Mouse (Mus musculus): ENCODE results near the gene Zdhhc6. TPM values are rescaled to one million over a fixed set of nuclear protein-coding genes. Genes with fewer than 3 reads are reported as not detected.

Gene Zdhhc6
- polyA plus RNA-seq, 1 experiment from 2014 or later: 49.8 TPM

GRCm38 (mm10) chr19:55332641-55333268 is 16.9 kb upstream of the Zdhhc6 start:
- Histone ChIP-seq H3K9me3 (ENCODE audit: control insufficient read depth, low read length) (no peaks in the 10 kb centered on the region), H3K36me3 (ENCODE audit: control insufficient read depth, insufficient read depth, low read length) (no peaks in the 10 kb centered on the region; the same call in 1 of the 2 replicates), H3K9ac (ENCODE audit: low read length) (no peak overlapping the region), H3K4me2 (replicated peaks; ENCODE audit: low read depth) (no peak overlapping the region), H3K27me3 (ENCODE audit: control insufficient read depth, insufficient read depth, low read length) (no peaks in the 10 kb centered on the region), H3K4me3 (ENCODE audit: low read depth, low read length) (no peak overlapping the region), H3K27ac (replicated peaks) (no peak overlapping the region), H3K4me1 (replicated peaks; ENCODE audit: control insufficient read depth, insufficient read depth) (no peaks in the 10 kb centered on the region)
- 93% methylated on average over 8 of the region's 8 CpGs for WGBS
- TF ChIP-seq CTCF (IDR thresholded peaks at IDR 0.05; ENCODE audit: low read depth) (peak; percentile 96), EP300 (optimal IDR thresholded peaks at IDR 0.05) (no peak)
- peak; percentile 84 for ATAC-seq (ENCODE audit: low FRiP score, low TSS enrichment)
- peak; percentile 66 for DNase-seq (ENCODE audit: low spot score)

GRCm38 (mm10) chr19:55331776-55332175 is 15.9 kb upstream of the Zdhhc6 start:
- Histone ChIP-seq H3K4me2 (replicated peaks; ENCODE audit: low read depth) (no peak overlapping the region), H3K4me3 (ENCODE audit: low read depth, low read length) (no peak overlapping the region), H3K27ac (replicated peaks) (no peak overlapping the region), H3K4me1 (replicated peaks; ENCODE audit: control insufficient read depth, insufficient read depth) (no peaks in the 10 kb centered on the region), H3K9me3 (ENCODE audit: control insufficient read depth, low read length) (no peaks in the 10 kb centered on the region), H3K27me3 (ENCODE audit: control insufficient read depth, insufficient read depth, low read length) (no peaks in the 10 kb centered on the region), H3K36me3 (ENCODE audit: control insufficient read depth, insufficient read depth, low read length) (no peaks in the 10 kb centered on the region; the same call in 1 of the 2 replicates), H3K9ac (ENCODE audit: low read length) (no peak overlapping the region)
- TF ChIP-seq CTCF (IDR thresholded peaks at IDR 0.05; ENCODE audit: low read depth) (no peak), EP300 (optimal IDR thresholded peaks at IDR 0.05) (no peak)
- WGBS: 91% methylated on average over 5 of the region's 5 CpGs
- no peak for DNase-seq (ENCODE audit: low spot score)
- no peak for ATAC-seq (ENCODE audit: low FRiP score, low TSS enrichment)

- no peak for TF ChIP-seq EP300 (optimal IDR thresholded peaks at IDR 0.05)
- no peak for TF ChIP-seq CTCF (IDR thresholded peaks at IDR 0.05; ENCODE audit: low read depth)
- no peaks in the 10 kb centered on the region for H3K27me3 ChIP-seq (ENCODE audit: control insufficient read depth, insufficient read depth, low read length)
- DNase-seq (ENCODE audit: low spot score): no peak
Observed at GRCm38 (mm10) chr19:55327510-55327909, 11.7 kb upstream of the Zdhhc6 start.

DNA sequence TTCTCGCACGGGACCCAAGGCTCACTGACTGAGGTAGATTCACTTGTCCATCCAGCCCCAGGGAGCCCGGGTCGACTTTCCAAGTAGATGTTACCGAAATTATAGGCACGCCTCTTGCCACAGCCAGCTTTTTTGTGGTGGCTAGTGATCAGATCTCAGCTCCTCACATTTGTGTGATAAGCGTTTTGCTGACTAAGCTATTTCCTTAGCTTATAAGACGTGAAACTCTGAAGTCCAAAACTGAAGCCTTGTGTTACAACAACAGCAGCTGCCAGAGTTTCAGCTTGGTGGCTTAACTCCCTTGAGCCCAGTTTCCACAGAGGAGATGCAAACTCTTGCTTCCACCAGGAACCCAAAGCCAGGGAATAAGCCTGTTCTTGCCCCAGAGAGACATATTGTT is 6.8 kb upstream of the Zdhhc6 start:
- Histone ChIP-seq H3K36me3 (ENCODE audit: control insufficient read depth, insufficient read depth, low read length) (no peaks in the 10 kb centered on the region; the same call in 1 of the 2 replicates), H3K4me1 (replicated peaks; ENCODE audit: control insufficient read depth, insufficient read depth) (no peaks in the 10 kb centered on the region; the same call in 1 of the 2 replicates), H3K27ac (replicated peaks) (no peak overlapping the region), H3K9ac (ENCODE audit: low read length) (no peak overlapping the region), H3K4me2 (replicated peaks; ENCODE audit: low read depth) (no peak overlapping the region), H3K4me3 (ENCODE audit: low read depth, low read length) (no peak overlapping the region), H3K9me3 (ENCODE audit: control insufficient read depth, low read length) (no peaks in the 10 kb centered on the region), H3K27me3 (ENCODE audit: control insufficient read depth, insufficient read depth, low read length) (no peaks in the 10 kb centered on the region)
- DNase-seq (ENCODE audit: low spot score) (no peak), ATAC-seq (ENCODE audit: low FRiP score, low TSS enrichment) (no peak)
- 94% methylated on average over 8 of the region's 8 CpGs for WGBS
- TF ChIP-seq CTCF (IDR thresholded peaks at IDR 0.05; ENCODE audit: low read depth): no peak
- TF ChIP-seq EP300 (optimal IDR thresholded peaks at IDR 0.05): no peak

More at GRCm38 (mm10) chr19:55327510-55327909, 11.7 kb upstream of the Zdhhc6 start:
- no peak overlapping the region for H3K4me3 ChIP-seq (ENCODE audit: low read depth, low read length)
- no peaks in the 10 kb centered on the region for H3K4me1 ChIP-seq (replicated peaks; ENCODE audit: control insufficient read depth, insufficient read depth)
- no peaks in the 10 kb centered on the region; the same call in none of the 2 replicates for H3K36me3 ChIP-seq (ENCODE audit: control insufficient read depth, insufficient read depth, low read length)
- H3K9ac ChIP-seq (ENCODE audit: low read length): no peak overlapping the region
- H3K4me2 ChIP-seq (replicated peaks; ENCODE audit: low read depth): no peak overlapping the region
- no peak overlapping the region for H3K27ac ChIP-seq (replicated peaks)
- no peak for ATAC-seq (ENCODE audit: low FRiP score, low TSS enrichment)
- no peaks in the 10 kb centered on the region for H3K9me3 ChIP-seq (ENCODE audit: control insufficient read depth, low read length)
- WGBS: 64% methylated on average over 4 of the region's 4 CpGs

- ATAC-seq (ENCODE audit: low FRiP score, low TSS enrichment) (no peak), DNase-seq (ENCODE audit: low spot score) (no peak)
- Histone ChIP-seq H3K27ac (replicated peaks) (no peak overlapping the region), H3K4me2 (replicated peaks; ENCODE audit: low read depth) (no peak overlapping the region), H3K36me3 (ENCODE audit: control insufficient read depth, insufficient read depth, low read length) (no peaks in the 10 kb centered on the region; the same call in 1 of the 2 replicates), H3K9me3 (ENCODE audit: control insufficient read depth, low read length) (no peaks in the 10 kb centered on the region), H3K4me3 (ENCODE audit: low read depth, low read length) (no peak overlapping the region), H3K27me3 (ENCODE audit: control insufficient read depth, insufficient read depth, low read length) (no peaks in the 10 kb centered on the region), H3K9ac (ENCODE audit: low read length) (no peak overlapping the region), H3K4me1 (replicated peaks; ENCODE audit: control insufficient read depth, insufficient read depth) (no peaks in the 10 kb centered on the region; the same call in 1 of the 2 replicates)
- TF ChIP-seq CTCF (IDR thresholded peaks at IDR 0.05; ENCODE audit: low read depth) (no peak), EP300 (optimal IDR thresholded peaks at IDR 0.05) (no peak)
- WGBS: 65% methylated on average over 5 of the region's 5 CpGs
Observed at GRCm38 (mm10) chr19:55319521-55319920, 3.7 kb upstream of the Zdhhc6 start.

- Histone ChIP-seq H3K27ac (replicated peaks) (no peak overlapping the region), H3K4me3 (ENCODE audit: low read depth, low read length) (no peak overlapping the region), H3K36me3 (ENCODE audit: control insufficient read depth, insufficient read depth, low read length) (no peaks in the 10 kb centered on the region; the same call in 1 of the 2 replicates), H3K4me1 (replicated peaks; ENCODE audit: control insufficient read depth, insufficient read depth) (no peaks in the 10 kb centered on the region; the same call in 1 of the 2 replicates), H3K9ac (ENCODE audit: low read length) (no peak overlapping the region), H3K4me2 (replicated peaks; ENCODE audit: low read depth) (no peak overlapping the region), H3K9me3 (ENCODE audit: control insufficient read depth, low read length) (no peaks in the 10 kb centered on the region), H3K27me3 (ENCODE audit: control insufficient read depth, insufficient read depth, low read length) (no peaks in the 10 kb centered on the region)
- 66% methylated on average over 3 of the region's 3 CpGs for WGBS
- ATAC-seq (ENCODE audit: low FRiP score, low TSS enrichment) (no peak), DNase-seq (ENCODE audit: low spot score) (no peak)
- no peak for TF ChIP-seq EP300 (optimal IDR thresholded peaks at IDR 0.05)
- no peak for TF ChIP-seq CTCF (IDR thresholded peaks at IDR 0.05; ENCODE audit: low read depth)
Observed at GRCm38 (mm10) chr19:55319036-55319435, 3.2 kb upstream of the Zdhhc6 start.

Data from stomach, postnatal 0 days (tissue).